Mouse (Mus musculus) G1E (cell line): ENCODE measurements around the gene H1fx.

Experiments used
- CTCF ChIP-seq: IDR thresholded peaks from 2 replicates; pipeline ENCODE4 v1.5.1; 2012; ENCODE audit warnings: low read depth, low read length, inconsistent platforms, mixed read lengths
- GATA1 ChIP-seq: IDR thresholded peaks from 2 replicates; pipeline ENCODE4 v1.6.1; 2012; ENCODE audit warnings: borderline replicate concordance, low read length, inconsistent platforms, mixed read lengths

- TF ChIP-seq CTCF (no peak), GATA1 (no peak)
Observed at GRCm38 (mm10) chr6:88023316-88023890, 42.0 kb upstream of the H1fx start.
